9 mouse cellular contexts compared by ENCODE assay signal in the genomic region with DNA sequence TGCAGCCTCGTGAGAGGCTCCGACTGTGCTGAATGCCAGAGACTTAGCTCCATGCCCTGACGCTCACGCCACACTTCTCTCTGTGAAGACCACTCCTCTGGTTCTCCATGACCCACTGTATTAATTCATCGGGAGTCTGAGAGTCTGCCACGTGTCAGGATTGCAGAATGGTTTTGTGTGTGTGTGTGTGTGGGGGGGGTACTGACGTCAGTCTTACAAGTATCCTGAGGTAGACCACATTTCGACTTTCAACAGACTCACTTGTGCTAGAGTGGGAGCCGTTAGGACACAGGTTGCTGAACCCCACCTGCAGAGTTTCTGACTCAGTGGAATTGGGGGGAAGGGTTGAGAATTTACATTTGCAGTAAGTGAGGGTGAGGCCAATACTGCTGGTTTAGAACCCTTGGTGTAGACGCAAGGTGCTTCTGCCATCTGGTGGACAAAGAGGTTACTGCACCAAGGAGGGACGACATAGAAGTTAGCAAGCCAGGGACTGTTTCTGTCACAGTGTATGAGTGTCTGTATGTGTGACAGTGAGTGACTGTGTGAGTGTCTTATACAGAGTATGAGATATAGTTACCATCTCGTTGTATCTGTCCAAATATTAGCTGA. TPM values are rescaled to one million over a fixed set of nuclear protein-coding genes. Genes with fewer than 3 reads are reported as not detected.
DNase-seq lines count a peak whose midpoint lies in the region; ATAC-seq and TF ChIP-seq lines count a peak whose summit lies in the region.
"Had no signal": no experiment of that assay in that cellular context is flagged by ENCODE, and none has a peak within 500 bp of the region (broad histone marks: within the 10 kb centered on the region; RNA-seq: fewer than 3 reads in every experiment).

No protein-coding gene starts in this region.

- 42% methylated on average over 12 of the region's 12 CpGs for WGBS in heart, postnatal 0 days
- 49% methylated on average over 12 of the region's 12 CpGs for WGBS in large intestine, adult 2 months
- WGBS in lung, adult 2 months, result 42% methylated on average over 12 of the region's 12 CpGs

- no peak overlapping the region for H3K27ac ChIP-seq in ES-Bruce4 (ENCODE audit: insufficient read depth, low read length)
- H3K27ac ChIP-seq in heart, postnatal 0 days (ENCODE audit: low read depth), result no peak overlapping the region
- H3K27ac ChIP-seq: macrophage had no signal

- TF ChIP-seq POLR2A in ES-Bruce4 (IDR thresholded peaks at IDR 0.05; ENCODE audit: insufficient read depth, low read length), result no peak
- no peak for TF ChIP-seq POLR2A in brain, embryonic 14.5 days (IDR thresholded peaks at IDR 0.05; ENCODE audit: borderline replicate concordance, extremely low read depth, insufficient read depth, insufficient read length, poor library complexity, severe bottlenecking)
- TF ChIP-seq POLR2A in lung, adult 2 months (IDR thresholded peaks at IDR 0.05; ENCODE audit: borderline replicate concordance, extremely low read depth, low read depth, low read length), result no peak

- H3K4me2 ChIP-seq in heart, postnatal 0 days (ENCODE audit: low read depth, low read length), result no peak overlapping the region

- peak; percentile 78 for TF ChIP-seq CTCF in ES-Bruce4 (IDR thresholded peaks at IDR 0.05; ENCODE audit: low read depth, low read length)
- peak; percentile 86; the same call in 1 of the 2 replicates for TF ChIP-seq CTCF in brain, embryonic 14.5 days (IDR thresholded peaks at IDR 0.05; ENCODE audit: borderline replicate concordance, extremely low read depth, insufficient read depth, insufficient read length)
- peak; percentile 90 for TF ChIP-seq CTCF in heart, postnatal 0 days (IDR thresholded peaks at IDR 0.05; ENCODE audit: low read depth)
- peak; percentile 80 for TF ChIP-seq CTCF in lung, adult 2 months (IDR thresholded peaks at IDR 0.05; ENCODE audit: insufficient read depth, low read length)

- H3K9me3 ChIP-seq in ES-Bruce4 (replicated peaks; ENCODE audit: control insufficient read depth, insufficient read depth, low read length, poor library complexity, severe bottlenecking), result no peaks in the 10 kb centered on the region
- no peaks in the 10 kb centered on the region for H3K9me3 ChIP-seq in heart, postnatal 0 days (replicated peaks; ENCODE audit: control insufficient read depth, low read length)

- H3K36me3 ChIP-seq in ES-Bruce4 (ENCODE audit: control insufficient read depth, insufficient read depth, low read length, poor library complexity, severe bottlenecking), result no peaks in the 10 kb centered on the region
- H3K36me3 ChIP-seq in heart, postnatal 0 days (replicated peaks; ENCODE audit: control insufficient read depth, insufficient read depth, low read length), result no peaks in the 10 kb centered on the region

- no peaks in the 10 kb centered on the region for H3K4me1 ChIP-seq in ES-Bruce4 (ENCODE audit: control insufficient read depth, insufficient read depth, low read length)
- no peaks in the 10 kb centered on the region for H3K4me1 ChIP-seq in heart, postnatal 0 days (ENCODE audit: control insufficient read depth, insufficient read depth)
- no peaks in the 10 kb centered on the region; the same call in 1 of the 2 replicates for H3K4me1 ChIP-seq in lung, adult 2 months (ENCODE audit: control insufficient read depth, insufficient read depth, low read length)

- no peaks in the 10 kb centered on the region for H3K27me3 ChIP-seq in ES-Bruce4 (ENCODE audit: control insufficient read depth, insufficient read depth, low read length, poor library complexity, severe bottlenecking)
- H3K27me3 ChIP-seq in heart, postnatal 0 days (ENCODE audit: control insufficient read depth, insufficient read depth, low read length), result no peaks in the 10 kb centered on the region

- no peak overlapping the region for H3K4me3 ChIP-seq in ES-Bruce4 (ENCODE audit: low read depth, low read length)
- no peak overlapping the region for H3K4me3 ChIP-seq in heart, postnatal 0 days (ENCODE audit: low read depth, low read length)
- no peak overlapping the region for H3K4me3 ChIP-seq in lung, adult 2 months (replicated peaks; ENCODE audit: extremely low read depth, low read depth, low read length)

- peak; percentile 76 for ATAC-seq in erythroid progenitor cell, adult 5-6 weeks (replicated peaks; ENCODE audit: low FRiP score, poor library complexity, severe bottlenecking)
- peak; percentile 72 for ATAC-seq in heart, postnatal 0 days (ENCODE audit: insufficient read depth, low read depth)
- ATAC-seq in neutrophil, adult 5-6 weeks (ENCODE audit: extremely low read depth, insufficient number of reproducible peaks, low FRiP score, poor library complexity, severe bottlenecking), result 0 out of 2 replicates have a peak, but pooled peaks have one; percentile 44

- H3K9ac ChIP-seq in ES-Bruce4 (ENCODE audit: low read depth, poor library complexity, severe bottlenecking), result no peak overlapping the region
- H3K9ac ChIP-seq in heart, postnatal 0 days (replicated peaks; ENCODE audit: low read depth, low read length), result no peak overlapping the region

- peak; percentile 90 for DNase-seq in brain, embryonic 14.5 days (ENCODE audit: low read depth)
- peak; percentile 34 for DNase-seq in heart, postnatal 0 days (ENCODE audit: low spot score)
- peak; percentile 35 for DNase-seq in large intestine, adult 2 months (ENCODE audit: low read depth, low spot score)
- peak; percentile 71 for DNase-seq in lung, adult 2 months
- peak; percentile 91 to 96 for DNase-seq in thymus, postnatal 10 days (ENCODE audit: low spot score in 2 of 2)

- no peak for TF ChIP-seq EP300 in ES-Bruce4 (IDR thresholded peaks at IDR 0.05; ENCODE audit: insufficient read depth, low read depth, low read length)
- TF ChIP-seq EP300 in heart, postnatal 0 days (IDR thresholded peaks at IDR 0.05; ENCODE audit: low read depth), result no peak

RNA-seq across cellular contexts. Expression of a gene that starts 11.5 kb away (rescaled TPM):
- 1.5 and 1.7 TPM in 2 replicates for polyA plus RNA-seq in ES-Bruce4 (2011; ENCODE audit: insufficient read depth, insufficient read length, low read depth, missing spikeins)
- polyA plus RNA-seq in brain, embryonic 14.5 days (2012; rRNA removed), result 0.61 and 0.88 TPM in 2 replicates
- not detected in 2 replicates for total RNA-seq in erythroid progenitor cell, adult 5-6 weeks (2015; ENCODE audit: low replicate concordance)
- total RNA-seq in erythroid progenitor cell, adult 5-6 weeks (2017; ENCODE audit: low replicate concordance), result not detected in 2 replicates
- total RNA-seq in heart, postnatal 0 days (2014; rRNA removed; ENCODE audit: low replicate concordance), result 2.6 TPM in 1 of 2 replicates, not detected in the other
- polyA plus RNA-seq in heart, postnatal 0 days (2015; fragmentation: Nextera tagmentation; extraction: Ambion mirVana), result 0.19 and 0.34 TPM in 2 replicates
- polyA plus RNA-seq in large intestine, adult 2 months (2012; rRNA removed), result 0.01 TPM in 2 replicates
- 1.5 and 2.1 TPM in 2 replicates for polyA plus RNA-seq in lung, adult 2 months (2012; rRNA removed)
- not detected in 2 replicates for total RNA-seq in neutrophil, adult 5-6 weeks (2017)

Comparison
In these comparisons a context has a peak if more than half of its experiments do, and no peak if none do; other contexts are left out.
1. DNase-seq: peak in every context shown above with its lines; median percentile 94 in thymus, postnatal 10 days; 90 in brain, embryonic 14.5 days; 71 in lung, adult 2 months; 35 in large intestine, adult 2 months; 34 in heart, postnatal 0 days.